Mouse (Mus musculus) lung, adult 2 months (tissue): ENCODE measurements around the gene Prrt3. TPM values are rescaled to one million over a fixed set of nuclear protein-coding genes. Genes with fewer than 3 reads are reported as not detected.
A peak's percentile ranks its signal among the peaks of the same experiment; 100 is the strongest.

Experiments
- DNase-seq: peaks from one replicate; pipeline ENCODE4 v3.0.0; 2022
- H3K4me1 ChIP-seq: fragments of 200-500 bp; 2 replicates; pipeline ENCODE4 v1.6.1; 2011; ENCODE audit warnings: low read length; ENCODE audit not compliant: control insufficient read depth, insufficient read depth
- H3K4me3 ChIP-seq: fragments of 200-500 bp; replicated peaks from 2 replicates; pipeline ENCODE3; 2011; ENCODE audit warnings: low read depth, mild to moderate bottlenecking, control low read depth, low read length; ENCODE audit errors: extremely low read depth
- CTCF ChIP-seq: fragments of 200-500 bp; IDR thresholded peaks from 2 replicates; pipeline ENCODE4 v1.5.1; 2011; ENCODE audit warnings: mild to moderate bottlenecking, low read length, control low read depth; ENCODE audit not compliant: insufficient read depth
- POLR2A ChIP-seq: fragments of 200-500 bp; IDR thresholded peaks from 2 replicates; pipeline ENCODE4 v1.6.1; 2011; ENCODE audit warnings: low read depth, mild to moderate bottlenecking, control low read depth, low read length, borderline replicate concordance; ENCODE audit errors: extremely low read depth
- WGBS: fragments of 180-500 bp; shearing (Covaris S2); methylation state at CpG from one replicate; pipeline ENCODE4 v1.1.7; 2018; 5-methylcytosine and 5-hydroxymethylcytosine counted together
- polyA plus RNA-seq: library from polyadenylated mRNA; depleted of rRNA; stranded (reverse); fragments of >200 nt; gene quantifications from 2 replicates; pipeline ENCODE4 v1.2.3, GENCODE M21; 2012

Prrt3 gene
- polyA plus RNA-seq, 1 experiment = 0.27 TPM

GRCm38 (mm10) chr6:113514600-113514999, 12.9 kb upstream of the Prrt3 start:
- DNase-seq = no peak
- H3K4me3 ChIP-seq = no peak overlapping the region
- 95% methylated on average over 3 of the region's 3 CpGs for WGBS
- TF ChIP-seq POLR2A (no peak), CTCF (no peak)
- no peaks in the 10 kb centered on the region for H3K4me1 ChIP-seq

DNA sequence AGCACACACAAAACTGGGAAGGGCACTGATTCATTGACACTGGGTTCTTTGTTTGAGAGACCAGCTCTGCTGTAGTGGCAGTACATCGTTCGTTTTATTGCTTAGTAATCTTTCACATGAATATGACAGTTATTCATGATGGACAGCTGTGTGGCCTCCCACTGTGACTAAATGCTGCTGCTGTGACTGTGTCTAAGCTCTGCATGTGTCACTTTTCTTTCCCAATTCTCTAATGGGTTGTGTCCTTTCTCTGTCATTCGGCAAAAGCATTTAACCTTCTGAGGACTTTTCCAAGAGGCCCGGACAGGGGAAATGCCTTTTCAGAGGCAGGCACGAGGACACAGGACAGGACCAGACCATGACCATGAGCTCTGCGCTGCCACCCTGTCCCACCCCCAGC, 12.2 kb upstream of the Prrt3 start:
- DNase-seq = no peak
- TF ChIP-seq POLR2A (no peak), CTCF (no peak)
- no peak overlapping the region for H3K4me3 ChIP-seq
- WGBS = 90% methylated on average over 6 of the region's 6 CpGs
- H3K4me1 ChIP-seq = no peaks in the 10 kb centered on the region

- H3K4me3 ChIP-seq = no peak overlapping the region
- 39% methylated on average over 5 of the region's 5 CpGs for WGBS
- no peak for DNase-seq
- TF ChIP-seq CTCF (no peak), POLR2A (no peak)
- no peaks in the 10 kb centered on the region for H3K4me1 ChIP-seq
Observed at GRCm38 (mm10) chr6:113508947-113509280, 7.2 kb upstream of the Prrt3 start.

DNA sequence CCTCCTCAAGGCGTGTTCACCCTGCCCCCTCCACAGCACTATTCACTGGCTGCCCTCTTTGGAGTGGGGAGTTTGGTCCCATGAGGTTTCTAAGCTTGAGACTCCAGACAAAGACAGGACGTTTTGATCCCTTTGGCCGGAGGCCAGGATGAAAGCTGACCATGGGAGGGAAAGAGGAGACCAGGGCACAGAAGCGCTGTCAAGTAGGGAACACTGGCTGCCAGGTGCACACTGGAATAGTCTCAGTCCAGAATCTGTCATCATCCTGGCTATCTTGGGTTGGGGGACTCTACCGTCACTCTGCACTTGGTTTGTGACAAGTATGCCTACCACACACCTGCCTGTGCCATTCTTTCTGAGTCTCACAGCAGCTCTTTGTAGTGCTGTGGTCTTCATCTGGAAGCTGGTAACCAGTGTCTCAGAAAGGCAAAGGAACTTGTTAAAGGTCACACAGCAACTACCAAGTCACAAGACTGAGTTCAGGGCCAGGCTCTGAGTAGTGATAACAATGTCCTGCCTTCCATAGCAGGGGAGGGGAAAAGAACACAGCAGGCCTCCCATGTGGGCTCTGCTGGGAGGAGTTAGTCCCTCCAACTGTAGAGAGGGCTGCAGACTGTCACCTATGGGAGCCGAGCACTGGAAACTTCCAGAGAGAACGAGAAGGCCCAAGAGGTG, 6.7 kb upstream of the Prrt3 start:
- 53% methylated on average over 7 of the region's 7 CpGs for WGBS
- TF ChIP-seq POLR2A (no peak), CTCF (no peak)
- H3K4me1 ChIP-seq = no peaks in the 10 kb centered on the region
- DNase-seq = no peak
- H3K4me3 ChIP-seq = no peak overlapping the region

- TF ChIP-seq POLR2A = no peak
- TF ChIP-seq CTCF = no peak
Observed at GRCm38 (mm10) chr6:113507130-113507529, 5.4 kb upstream of the Prrt3 start.

GRCm38 (mm10) chr6:113505689-113506088, 4.0 kb upstream of the Prrt3 start:
- H3K4me1 ChIP-seq = no peaks in the 10 kb centered on the region
- no peak for DNase-seq
- 95% methylated on average over 1 of the region's 1 CpGs for WGBS
- TF ChIP-seq POLR2A = no peak
- H3K4me3 ChIP-seq = no peak overlapping the region

More at GRCm38 (mm10) chr6:113507130-113507529, 5.4 kb upstream of the Prrt3 start:
- Histone ChIP-seq H3K4me3 (no peak overlapping the region), H3K4me1 (no peaks in the 10 kb centered on the region)
- DNase-seq = no peak

DNA sequence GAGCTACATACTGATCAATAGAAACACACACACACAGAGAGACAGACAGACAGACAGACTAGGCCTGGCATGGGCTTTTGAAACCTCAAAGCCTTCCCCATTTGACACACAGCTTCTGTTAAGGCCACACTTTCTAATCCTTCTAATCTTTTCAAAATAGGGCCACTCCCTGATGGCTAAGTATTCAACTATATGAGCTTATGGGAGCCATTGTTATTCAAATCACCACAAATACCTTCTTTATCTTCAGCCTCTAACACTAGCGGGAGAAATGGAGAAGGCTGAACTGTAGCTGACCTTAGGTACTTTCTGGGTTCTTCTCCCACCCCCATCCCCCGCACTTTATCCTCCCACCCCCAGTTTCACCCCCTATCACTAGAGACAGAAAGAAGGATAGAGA, 1.1 kb upstream of the Prrt3 start:
- 88% methylated on average over 2 of the region's 2 CpGs for WGBS
- no peak for TF ChIP-seq CTCF
- no peak for TF ChIP-seq POLR2A
- Histone ChIP-seq H3K4me3 (no peak overlapping the region), H3K4me1 (no peaks in the 10 kb centered on the region)
- DNase-seq = no peak

DNA sequence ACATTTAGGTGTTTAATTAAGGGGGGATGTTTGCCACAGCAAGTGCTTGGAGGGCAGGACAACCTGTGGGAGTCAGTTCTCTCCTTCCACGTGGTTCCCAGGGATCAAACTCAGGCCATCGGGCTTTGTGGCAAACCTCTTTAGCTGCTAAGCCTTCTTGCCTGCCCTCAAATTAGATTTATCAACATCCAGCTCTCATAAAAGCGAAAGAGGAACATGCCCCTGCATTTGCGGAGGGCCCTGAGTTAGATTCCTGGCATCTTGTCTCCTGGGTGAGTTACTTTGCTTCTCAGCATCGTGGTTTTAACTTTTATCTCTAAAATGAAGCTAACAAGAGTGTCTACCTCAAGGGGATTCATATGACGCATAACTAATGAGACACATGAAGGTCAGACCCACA, 2.4 kb downstream of the Prrt3 start:
- DNase-seq = no peak
- no peak for TF ChIP-seq POLR2A
- TF ChIP-seq CTCF = no peak
- no peak overlapping the region for H3K4me3 ChIP-seq
- 73% methylated on average over 6 of the region's 6 CpGs for WGBS
- no peaks in the 10 kb centered on the region for H3K4me1 ChIP-seq

- H3K4me3 ChIP-seq = no peak overlapping the region
- no peak for TF ChIP-seq CTCF
- no peak for TF ChIP-seq POLR2A
- H3K4me1 ChIP-seq = no peaks in the 10 kb centered on the region
- no peak for DNase-seq
- 40% methylated on average over 28 of the region's 28 CpGs for WGBS
Observed at GRCm38 (mm10) chr6:113495071-113495675, 6.6 kb downstream of the Prrt3 start.

DNA sequence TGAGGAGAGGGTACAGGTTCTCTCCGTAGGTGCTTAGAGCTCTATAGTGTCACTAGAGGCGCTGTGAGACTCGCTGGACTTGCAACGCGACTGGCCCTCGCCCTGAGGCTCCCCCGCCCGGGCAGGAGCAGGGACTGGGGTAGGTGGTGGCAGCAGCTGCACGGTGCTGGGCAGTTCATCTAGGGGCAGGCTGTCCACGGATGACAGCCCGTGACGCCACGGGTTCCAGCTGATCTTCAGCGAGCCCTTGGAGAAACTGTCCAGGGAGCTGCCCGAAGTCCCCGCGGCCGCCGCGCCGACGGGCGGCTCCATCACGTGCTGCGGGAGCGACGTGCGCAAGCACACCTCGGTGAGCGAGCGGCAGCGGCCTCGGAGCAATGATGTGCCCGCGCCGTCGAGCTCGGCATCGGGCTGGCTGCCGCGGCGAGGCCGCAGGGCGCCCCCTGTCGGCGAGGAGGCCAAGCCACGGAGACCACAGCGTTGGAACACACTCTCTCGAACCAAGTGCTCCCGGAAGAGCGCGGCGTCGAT, 7.4 kb downstream of the Prrt3 start:
- peak; percentile 78 for DNase-seq
- under 1% methylated on average over 54 of the region's 54 CpGs for WGBS
- H3K4me1 ChIP-seq = no peaks in the 10 kb centered on the region
- H3K4me3 ChIP-seq = peak overlapping the region; percentile 63
- peak; percentile 54 for TF ChIP-seq CTCF
- TF ChIP-seq POLR2A = peak; percentile 36; the same call in 1 of the 2 replicates
